Mouse (Mus musculus) urinary bladder, adult 2 months (tissue): Measurements from ENCODE around the gene Mpped1. TPM values are rescaled to one million over a fixed set of nuclear protein-coding genes. Genes with fewer than 3 reads are reported as not detected.

Source experiments
- DNase-seq: peaks from one replicate; pipeline ENCODE4 v3.0.0; 2022; ENCODE audit warnings: low spot score
- polyA plus RNA-seq: library from polyadenylated mRNA; depleted of rRNA; stranded (reverse); fragments of >200 nt; gene quantifications from 2 replicates; pipeline ENCODE4 v1.2.3, GENCODE M21; 2012; rRNA removed

Mpped1 gene
- polyA plus RNA-seq, 1 experiment, result not detected

GRCm38 (mm10) chr15:83883821-83884220 is 104.6 kb downstream of the Mpped1 start:
- no peak for DNase-seq

- no peak for DNase-seq
Measured at GRCm38 (mm10) chr15:83884291-83884690, 105.0 kb downstream of the Mpped1 start.

- DNase-seq, result no peak
Measured at GRCm38 (mm10) chr15:83892871-83893270, 113.6 kb downstream of the Mpped1 start.

GRCm38 (mm10) chr15:83894261-83894660 is 115.0 kb downstream of the Mpped1 start:
- DNase-seq, result no peak

GRCm38 (mm10) chr15:83896011-83896410 is 116.7 kb downstream of the Mpped1 start:
- DNase-seq, result no peak

- DNase-seq, result no peak
Measured at GRCm38 (mm10) chr15:83897286-83897685, 118.0 kb downstream of the Mpped1 start.

GRCm38 (mm10) chr15:83906472-83906871 is 127.2 kb downstream of the Mpped1 start:
- no peak for DNase-seq

Other genes with a start within 250 kb of the Mpped1 start
- gene Tspo, start 215.9 kb upstream of the Mpped1 start, polyA plus RNA-seq, result 214 and 260 TPM in 2 replicates
- 22.5 and 23.5 TPM in 2 replicates for gene Mcat, start 215.7 kb upstream of the Mpped1 start, polyA plus RNA-seq
- gene Ttll12, start 184.3 kb upstream of the Mpped1 start, polyA plus RNA-seq, result 11.2 and 11.7 TPM in 2 replicates
- 9.4 and 18.5 TPM in 2 replicates for gene Scube1, start 54.4 kb upstream of the Mpped1 start, polyA plus RNA-seq